Mouse (Mus musculus): ENCODE measurements at regions not wholly inside any gene's neighbourhood (a gene's known extent, or its start where the extent isn't known, plus 50 kb on each side); places are given as distances from the start of the nearest gene placed in this dataset.
"Not testable (repeated sequence)": the region's sequence is repeated elsewhere in the genome, so short reads cannot be mapped to it uniquely, and the experiment has no call there.

DNA sequence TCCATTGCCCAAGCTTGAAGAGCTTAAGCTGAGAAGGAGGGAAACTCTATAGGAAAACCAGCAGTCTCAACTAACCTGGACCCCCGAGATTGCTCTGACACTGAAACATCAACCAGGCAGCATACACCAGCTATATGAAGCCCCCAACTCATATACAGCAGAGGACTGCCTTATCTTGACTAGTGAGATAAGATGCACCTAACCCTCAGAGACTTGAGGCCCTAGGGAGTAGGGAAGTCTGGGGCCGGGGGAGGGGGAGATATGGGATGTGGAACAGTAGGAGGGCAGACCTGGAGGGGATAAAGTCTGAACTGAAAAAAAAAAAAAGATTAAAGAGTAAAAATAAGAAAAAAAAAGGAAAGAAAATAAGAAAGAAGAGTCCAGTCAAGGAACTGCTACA is 540.5 kb upstream of the Pkdcc start:
- DNase-seq (ENCODE audit: extremely low spot score, low read depth, low spot score): no peak

DNA sequence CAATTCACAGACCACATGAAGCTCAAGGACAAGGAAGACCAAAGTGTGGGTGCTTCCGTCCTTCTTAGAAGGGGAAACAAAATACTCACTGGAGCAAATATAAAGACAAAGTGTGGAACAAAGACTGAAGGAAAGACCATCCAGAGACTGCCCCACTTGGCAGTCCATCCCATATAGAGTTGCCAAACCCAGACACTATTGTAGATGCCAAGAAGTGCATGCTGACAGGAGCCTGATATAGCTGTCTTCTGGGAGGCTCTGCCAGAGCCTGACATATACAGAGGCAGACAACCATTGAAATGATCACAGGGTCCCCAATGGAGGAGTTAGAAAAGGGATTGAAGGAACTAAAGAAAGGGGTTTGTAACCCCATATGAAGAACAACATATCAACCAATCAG is 548.5 kb upstream of the Pkdcc start:
- not testable (repeated sequence) for DNase-seq (ENCODE audit: extremely low spot score, low read depth, low spot score)

DNA sequence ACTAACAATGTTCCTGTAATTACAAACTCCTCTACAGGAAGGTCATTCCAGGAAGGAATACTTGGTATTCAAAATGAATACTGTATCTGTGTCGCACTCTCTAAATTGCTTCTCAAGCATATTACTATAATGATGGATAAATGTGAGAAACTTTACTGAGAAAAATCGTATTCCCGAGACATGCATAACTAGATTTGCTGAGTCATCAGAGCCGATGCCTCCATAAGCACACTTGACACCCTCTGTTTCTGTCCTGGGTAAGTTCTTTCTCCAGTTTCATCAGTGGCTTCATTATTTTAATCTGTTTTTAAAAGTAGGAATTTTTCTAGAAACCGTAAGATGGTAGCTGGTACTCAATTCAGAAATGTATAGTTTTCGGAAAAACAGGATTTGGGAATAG is 550.7 kb upstream of the Pkdcc start:
- no peak for DNase-seq (ENCODE audit: extremely low spot score, low read depth, low spot score)

DNA sequence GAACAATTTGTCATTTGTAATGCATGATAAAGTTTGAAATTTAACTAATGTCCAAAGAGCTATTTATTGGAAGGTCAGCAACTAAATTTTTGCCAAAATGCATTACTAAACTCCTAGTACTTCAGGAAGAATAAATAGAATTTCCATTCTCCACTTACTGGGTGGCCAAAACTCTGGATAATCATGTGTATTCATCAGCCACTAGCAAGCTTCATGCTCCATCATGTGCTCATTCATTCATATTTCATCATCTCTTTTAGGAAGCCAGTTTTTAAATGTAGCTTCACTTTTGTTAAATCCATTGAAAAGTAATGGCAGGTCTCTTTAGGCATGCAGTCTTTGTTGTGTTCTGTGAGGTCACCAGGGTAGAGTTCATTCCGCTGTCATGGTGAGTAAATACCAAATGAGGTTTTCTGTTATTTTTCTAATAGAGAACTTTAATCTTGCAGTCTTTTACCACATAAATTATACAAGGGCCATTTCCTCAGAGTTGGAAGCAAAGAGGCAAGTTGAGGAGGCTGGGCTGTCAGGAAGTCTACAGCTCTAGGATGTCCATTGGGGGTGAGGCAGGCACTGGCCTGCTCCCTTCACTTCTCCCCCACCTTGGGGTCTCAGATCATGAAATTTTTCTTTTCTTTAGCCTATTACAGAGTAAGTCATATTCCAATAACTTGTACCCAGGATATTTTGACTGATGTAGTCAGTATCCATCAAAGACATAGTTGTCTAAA is 578.5 kb upstream of the Pkdcc start:
- no peak for DNase-seq (ENCODE audit: extremely low spot score, low read depth, low spot score)

DNA sequence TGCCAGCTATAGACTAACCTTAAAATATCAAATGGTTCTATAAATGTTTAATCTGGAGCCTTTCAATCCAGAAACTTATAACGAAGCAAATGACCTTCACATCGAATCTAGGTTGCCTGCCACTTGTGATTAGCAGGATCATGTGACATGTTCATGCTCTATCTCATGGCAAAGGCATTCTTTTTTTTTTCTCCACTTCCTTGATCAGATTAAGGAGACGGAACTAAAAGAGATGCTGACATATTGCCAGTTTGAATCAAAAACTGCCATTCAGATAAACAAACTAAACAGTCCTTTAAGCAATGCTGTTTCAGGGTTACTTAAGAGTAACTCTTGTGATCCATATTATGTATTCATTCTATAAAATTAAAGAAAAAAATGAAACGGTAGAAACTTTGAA is 579.2 kb upstream of the Pkdcc start:
- no peak for DNase-seq (ENCODE audit: extremely low spot score, low read depth, low spot score)

DNA sequence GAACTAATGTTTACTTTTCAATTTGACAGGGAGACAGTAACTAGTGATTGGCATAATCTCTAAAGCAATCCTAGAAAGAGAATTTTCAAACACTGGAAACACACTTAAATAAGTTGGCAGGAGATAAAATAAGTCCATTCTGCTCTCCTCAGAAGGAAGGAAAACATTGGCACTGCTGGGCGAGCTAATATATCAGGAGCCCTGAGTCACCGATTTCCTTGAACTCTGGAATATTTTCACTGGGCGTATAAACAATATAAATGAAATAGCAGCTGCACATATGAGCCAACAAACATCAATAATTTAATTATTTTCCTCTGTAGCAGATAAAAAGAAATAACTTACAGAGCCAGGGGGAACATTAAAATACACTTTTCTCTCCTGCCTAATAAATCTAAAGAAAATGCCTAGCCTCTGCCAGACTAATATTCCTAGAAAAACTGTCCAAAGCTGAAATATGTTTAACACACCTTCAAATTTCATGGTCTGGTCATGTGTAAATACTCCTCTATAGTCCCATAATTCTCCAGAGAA is 608.4 kb upstream of the Pkdcc start:
- no peak for DNase-seq (ENCODE audit: extremely low spot score, low read depth, low spot score)

DNA sequence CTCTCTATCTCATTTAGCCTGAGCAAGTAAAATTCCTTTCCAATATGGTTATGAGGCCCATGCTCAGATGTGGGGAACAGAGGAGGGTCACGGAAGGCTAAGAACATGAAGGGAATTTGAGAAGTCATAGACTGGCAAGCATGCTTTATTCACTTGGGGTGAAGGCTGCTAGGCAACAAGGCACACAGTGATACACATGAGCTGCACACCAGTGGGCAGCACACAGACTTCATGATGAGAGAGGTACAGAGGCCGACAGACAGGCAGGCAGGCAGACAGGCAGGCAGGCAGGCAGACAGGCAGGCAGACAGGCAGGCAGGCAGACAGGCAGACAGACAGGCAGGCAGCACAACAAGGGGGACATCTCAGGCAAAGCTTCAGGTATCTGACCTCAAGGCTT is 631.3 kb upstream of the Pkdcc start:
- no peak for DNase-seq (ENCODE audit: extremely low spot score, low read depth, low spot score)

DNA sequence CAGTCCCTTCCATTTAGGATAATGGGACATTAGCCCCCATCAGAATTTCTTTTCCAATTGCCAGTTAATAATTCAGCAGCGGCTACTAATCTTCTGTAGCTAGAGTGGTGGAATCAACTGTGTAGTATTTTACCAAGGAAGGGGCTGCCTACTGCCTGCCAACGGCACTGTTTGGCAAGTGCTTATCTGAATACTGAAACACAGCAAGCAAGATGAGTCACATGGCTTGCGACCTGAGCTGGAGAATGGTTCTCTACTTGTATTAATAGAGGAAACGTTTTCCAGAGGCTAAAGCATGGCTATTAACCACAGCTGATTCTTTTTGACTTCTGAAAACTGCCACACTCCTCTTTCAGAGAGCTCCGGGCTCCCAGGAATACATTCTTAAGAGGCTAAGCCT is 681.6 kb upstream of the Pkdcc start:
- no peak for DNase-seq (ENCODE audit: extremely low spot score, low read depth, low spot score)

DNA sequence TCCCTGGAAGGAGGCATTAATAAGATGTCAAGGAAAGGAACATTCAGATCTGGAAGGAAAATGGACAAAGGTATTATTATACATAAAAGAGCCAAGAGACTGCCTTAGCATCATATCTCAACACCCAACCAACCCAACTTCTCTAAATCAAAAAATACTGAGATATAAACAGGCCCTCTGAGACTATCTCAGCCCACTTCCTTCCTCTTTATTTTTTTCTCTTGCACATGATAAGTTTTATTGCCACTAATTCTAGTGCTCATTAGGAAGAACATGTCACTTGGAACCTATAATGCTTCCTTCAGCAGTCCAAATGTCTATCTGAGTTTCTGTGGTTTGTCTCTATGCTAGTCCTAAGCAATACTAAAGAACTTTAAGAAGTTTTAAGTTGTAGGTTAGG is 697.0 kb upstream of the Pkdcc start:
- no peak for DNase-seq (ENCODE audit: extremely low spot score, low read depth, low spot score)

DNA sequence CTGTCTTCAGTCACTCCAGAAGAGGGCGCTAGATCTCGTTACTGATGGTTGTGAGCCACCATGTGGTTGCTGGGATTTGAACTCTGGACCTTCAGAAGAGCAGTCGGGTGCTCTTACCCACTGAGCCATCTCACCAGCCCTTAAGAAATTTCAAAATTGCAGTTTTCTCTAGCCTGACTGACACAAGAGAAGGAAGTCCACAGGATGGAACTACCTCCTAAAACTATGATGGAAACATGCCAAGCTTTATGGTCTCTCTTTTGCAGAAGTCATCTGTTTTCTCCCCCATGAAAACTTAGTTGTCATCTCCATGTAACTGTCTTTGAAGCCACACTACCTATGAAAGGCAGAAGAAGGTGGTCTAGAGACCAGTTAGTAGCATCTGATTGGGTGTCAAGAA is 698.2 kb upstream of the Pkdcc start:
- no peak for DNase-seq (ENCODE audit: extremely low spot score, low read depth, low spot score)

DNA sequence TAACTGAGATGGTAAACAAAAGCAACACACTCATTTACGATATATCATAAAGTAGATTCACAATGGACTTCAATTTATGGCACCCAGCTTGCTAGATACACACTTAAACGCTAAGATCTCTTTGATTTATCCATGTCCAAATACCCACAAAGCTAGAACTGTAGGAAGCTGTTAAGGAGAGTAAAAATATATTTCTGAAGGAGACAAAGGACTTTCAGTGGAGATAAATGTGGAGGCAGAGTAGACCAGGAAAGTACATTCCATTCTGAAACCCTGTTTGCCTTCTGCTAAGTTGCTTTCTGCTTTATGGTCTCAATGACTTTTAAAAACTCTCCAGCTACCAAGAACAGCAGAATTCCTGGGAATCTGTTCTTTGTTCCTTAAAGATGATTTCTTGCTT is 701.3 kb upstream of the Pkdcc start:
- no peak for DNase-seq (ENCODE audit: extremely low spot score, low read depth, low spot score)

DNA sequence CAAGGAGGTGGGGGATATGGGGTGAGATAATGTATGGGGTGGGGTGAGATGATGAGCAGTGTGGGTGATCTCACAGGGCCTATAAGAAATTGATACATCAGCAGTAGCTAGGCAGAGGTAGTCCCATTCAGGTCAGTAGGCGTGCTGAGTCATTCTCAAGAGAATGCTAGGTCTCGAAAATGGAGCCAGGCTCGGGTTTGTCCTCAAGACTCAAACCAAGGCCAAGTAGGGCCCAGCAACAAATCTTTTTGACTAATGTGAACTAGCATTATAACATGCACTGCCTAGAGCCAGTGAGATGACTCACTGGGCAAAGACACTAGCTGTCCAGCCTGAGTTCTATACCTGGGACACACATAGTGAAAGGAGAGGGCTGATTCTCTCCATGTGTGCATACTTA is 710.8 kb upstream of the Pkdcc start:
- DNase-seq (ENCODE audit: extremely low spot score, low read depth, low spot score): no peak

DNA sequence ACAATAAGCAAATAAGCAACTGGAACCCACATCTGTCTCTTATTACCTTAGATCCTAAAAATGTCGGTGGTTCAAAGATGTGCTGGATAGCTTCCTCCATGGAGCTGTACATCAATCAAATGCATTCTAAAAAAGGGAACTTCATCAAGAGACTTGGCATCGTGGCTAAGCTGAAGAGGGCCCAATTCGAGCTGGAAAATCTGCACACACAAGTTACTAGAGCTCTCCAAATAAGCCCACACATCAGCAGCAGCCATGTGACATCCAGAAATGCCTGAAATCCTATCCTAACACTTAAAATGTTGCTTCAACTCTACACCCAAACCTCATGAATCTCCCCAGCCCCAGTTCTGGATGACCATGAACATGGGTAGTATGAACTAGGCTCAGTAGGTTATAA is 729.5 kb upstream of the Pkdcc start:
- DNase-seq (ENCODE audit: extremely low spot score, low read depth, low spot score): no peak

DNA sequence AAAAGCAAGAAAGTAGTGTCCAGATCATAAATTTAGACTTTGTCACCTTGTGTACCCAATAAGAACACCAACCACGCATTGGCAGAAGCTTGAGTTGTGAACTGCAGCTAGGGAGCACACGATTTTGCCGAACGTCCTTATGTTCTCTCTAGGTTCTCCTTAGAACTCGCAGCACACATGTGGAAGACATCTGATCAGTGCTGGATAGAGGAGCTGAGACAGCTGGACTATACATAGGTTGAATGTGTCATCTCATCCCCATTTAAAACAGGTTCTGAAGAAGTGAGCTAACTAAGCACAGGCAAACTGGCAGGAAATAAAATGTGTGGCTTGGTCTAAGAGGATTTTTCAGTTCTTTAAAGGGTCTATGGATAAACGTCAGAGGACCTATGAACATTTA is 730.5 kb upstream of the Pkdcc start:
- DNase-seq (ENCODE audit: extremely low spot score, low read depth, low spot score): no peak

DNA sequence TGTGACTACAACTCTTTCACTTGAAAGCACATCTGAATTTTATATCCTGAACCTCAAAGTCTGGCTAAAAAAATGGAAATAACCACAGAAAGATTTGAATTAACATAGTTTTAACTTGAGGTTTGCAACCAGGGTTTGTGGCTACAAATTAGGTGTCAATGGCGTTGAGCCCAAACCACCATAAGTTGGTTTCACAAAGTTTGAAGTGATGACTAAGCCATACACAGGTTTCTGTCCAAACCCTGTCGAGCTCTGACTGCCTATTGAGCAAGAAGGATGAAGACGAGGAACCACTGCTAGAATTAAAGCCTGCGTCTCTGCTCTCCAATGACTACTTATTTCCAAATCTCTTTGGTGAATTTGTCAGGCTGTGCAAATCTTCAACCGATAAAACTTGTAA is 719.8 kb upstream of the Slc8a1 start:
- no peak for DNase-seq (ENCODE audit: extremely low spot score, low read depth, low spot score)

DNA sequence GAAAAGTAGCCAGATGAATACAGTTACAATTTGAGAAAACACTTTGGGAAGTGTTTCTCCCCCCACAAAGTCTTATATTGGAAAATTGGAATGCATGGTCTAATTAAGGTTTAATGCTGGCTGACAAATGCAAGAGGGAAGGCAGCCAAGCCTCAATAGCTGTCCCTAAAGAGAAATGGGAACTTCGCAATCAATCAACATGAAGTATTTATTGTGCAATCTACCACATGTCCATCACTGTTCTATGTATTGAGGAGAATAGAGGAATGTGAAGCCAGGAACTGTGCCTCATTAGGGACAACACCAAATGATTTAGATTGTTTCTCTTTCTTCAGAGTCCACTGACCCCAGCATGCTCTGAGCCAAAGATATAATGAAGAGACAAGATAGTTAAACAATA is 715.7 kb upstream of the Slc8a1 start:
- DNase-seq (ENCODE audit: extremely low spot score, low read depth, low spot score): no peak

DNA sequence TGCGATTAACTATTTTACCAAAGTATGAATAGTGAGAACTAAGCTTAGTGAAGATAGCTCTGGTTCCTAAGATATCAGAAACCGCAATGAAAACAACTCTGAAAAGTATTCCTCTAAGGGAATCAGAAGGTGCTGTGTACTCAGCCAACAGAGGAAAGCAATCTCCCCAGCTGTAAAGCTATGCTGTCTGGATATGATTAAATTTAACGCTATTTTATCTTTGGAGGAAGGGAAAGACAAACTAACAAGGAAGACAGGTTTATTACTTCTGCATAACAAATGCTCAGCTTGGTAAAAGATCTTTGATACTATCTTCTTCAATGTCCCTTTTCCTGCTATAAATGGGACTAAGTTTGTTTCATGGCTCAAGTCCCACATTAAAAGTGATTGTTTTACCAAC is 700.9 kb upstream of the Slc8a1 start:
- DNase-seq (ENCODE audit: extremely low spot score, low read depth, low spot score): no peak

DNA sequence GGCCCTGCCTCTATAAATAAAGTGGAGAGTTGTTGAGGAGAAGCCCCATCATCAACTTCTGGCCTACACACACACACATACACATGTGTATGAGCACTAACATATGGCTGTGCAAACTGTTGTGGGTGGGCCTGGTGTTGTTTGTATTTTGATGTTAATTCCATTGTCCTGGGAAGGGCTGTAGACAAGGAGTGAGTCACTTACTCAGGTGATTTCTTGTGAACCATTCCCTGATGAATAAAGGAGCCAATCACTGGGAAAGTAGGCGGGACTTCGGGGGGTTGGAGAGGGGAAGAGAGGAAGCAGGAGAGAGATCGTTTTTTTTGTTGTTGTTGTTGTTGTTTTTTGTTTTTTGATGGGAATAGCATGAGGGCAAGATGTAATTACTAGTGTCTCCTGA is 699.0 kb upstream of the Slc8a1 start:
- no peak for DNase-seq (ENCODE audit: extremely low spot score, low read depth, low spot score)

DNA sequence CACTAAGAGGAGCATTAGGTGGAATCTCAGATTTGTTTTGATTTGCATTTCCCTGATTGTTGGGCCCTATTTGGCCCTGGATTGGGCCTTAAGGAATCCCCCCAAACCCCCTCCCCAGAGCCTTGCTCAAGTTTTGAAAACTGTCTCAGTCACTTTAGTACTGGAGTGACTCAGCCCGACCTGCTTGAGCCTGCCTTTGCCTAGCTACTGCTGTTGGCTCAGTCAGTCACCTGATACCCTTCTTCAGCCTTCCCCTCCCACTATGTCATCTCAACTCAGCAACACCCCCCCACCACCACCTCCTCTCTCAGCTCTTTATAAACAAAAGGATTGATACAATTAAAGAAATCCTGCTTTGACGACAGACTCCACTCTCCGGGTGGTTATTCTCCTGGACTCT is 694.5 kb upstream of the Slc8a1 start:
- DNase-seq (ENCODE audit: extremely low spot score, low read depth, low spot score): no peak

DNA sequence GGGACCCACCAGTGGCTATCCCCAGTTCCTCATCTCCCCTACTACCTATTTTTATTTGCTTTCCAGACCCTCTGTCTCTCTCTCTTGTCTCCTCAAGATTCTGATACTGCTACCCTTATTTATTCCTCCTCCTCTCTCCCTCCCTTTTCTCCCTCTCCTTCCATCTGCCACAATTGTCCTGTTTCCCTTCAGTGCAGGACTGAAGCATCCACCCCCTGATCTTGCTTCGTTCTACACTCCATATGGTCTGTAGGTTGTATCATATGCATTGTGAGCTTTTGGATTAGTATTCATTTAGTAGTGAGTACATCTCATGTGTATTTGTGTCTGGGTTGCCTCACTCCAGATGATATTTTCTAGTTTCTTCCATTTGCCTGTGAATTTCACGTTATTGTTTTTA is 670.1 kb upstream of the Slc8a1 start:
- no peak for DNase-seq (ENCODE audit: extremely low spot score, low read depth, low spot score)

DNA sequence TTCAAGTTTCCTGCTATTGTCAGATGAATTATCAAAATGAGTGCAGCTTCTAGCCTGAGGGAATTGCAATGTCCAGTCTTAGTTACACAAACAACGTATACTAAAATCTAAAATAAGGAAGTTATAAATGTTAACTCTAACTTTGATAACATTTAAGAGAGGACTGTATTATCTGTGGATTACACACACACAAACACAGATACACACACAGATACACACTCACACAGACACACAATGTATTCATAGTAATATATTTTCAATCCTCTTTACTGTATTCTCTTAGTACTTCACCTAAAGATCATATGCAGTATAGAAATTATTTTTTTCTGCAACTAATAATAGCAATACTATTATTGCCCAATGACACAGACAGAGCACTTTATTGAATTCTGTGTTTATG is 661.2 kb upstream of the Slc8a1 start:
- DNase-seq (ENCODE audit: extremely low spot score, low read depth, low spot score): no peak

DNA sequence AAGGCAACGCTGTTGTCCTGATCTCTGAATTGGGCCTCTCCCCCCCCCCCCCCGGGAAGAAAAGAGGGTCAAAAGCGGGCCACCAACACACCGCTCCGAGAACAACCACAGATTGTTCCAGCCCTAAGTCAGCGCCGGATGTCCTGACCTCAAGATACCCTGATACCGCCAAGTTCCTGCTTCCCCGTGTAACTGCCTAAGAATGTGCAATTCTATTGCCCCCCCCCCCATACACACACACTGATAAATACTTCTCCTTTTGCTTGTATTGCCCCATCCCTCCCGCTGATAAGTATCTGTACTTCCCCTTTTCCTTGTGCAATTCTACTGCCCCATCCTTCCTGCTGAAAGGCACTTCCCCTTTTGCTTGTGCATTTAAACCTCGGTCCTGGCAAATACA is 641.2 kb upstream of the Slc8a1 start:
- DNase-seq (ENCODE audit: extremely low spot score, low read depth, low spot score): not testable (repeated sequence)

DNA sequence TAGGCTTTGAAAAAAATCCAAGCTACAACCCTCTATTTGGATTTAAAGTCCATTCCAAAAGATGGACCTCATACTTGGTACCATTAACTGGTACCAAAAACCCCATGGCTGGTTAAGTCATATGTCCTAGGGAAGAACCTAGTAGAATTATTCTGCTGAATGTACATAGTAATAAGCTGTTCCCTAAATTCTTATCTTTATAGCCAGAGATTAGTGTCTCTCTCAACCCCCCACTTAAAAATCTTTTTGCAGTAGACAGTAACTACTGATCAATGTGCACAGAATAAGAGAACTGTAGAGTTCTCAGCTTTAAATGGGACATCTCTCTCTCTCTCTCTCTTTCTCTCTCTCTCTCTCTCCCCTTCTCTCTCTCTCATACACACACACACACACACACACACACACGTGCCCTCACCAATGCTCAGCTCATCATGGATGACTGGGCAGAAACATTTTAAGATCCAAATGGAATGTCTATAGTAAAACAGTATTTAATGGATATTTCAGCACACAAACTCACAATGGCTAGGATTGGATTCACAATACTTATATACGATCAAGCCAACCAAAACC is 640.2 kb upstream of the Slc8a1 start:
- DNase-seq (ENCODE audit: extremely low spot score, low read depth, low spot score): no peak

Measured in hindlimb bud, embryonic 11.5 days (tissue).